Mouse (Mus musculus) midbrain, embryonic 11.5 days (tissue): ENCODE results near the gene Mfsd5. TPM values are rescaled to one million over a fixed set of nuclear protein-coding genes. Genes with fewer than 3 reads are reported as not detected.

Experiments
- ATAC-seq: fragments of 200-750 bp; cut with Nextera tagmentation; 2 replicates; pipeline ENCODE4 v1.8.0; 2017; ENCODE audit warnings: moderate TSS enrichment, moderate library complexity; ENCODE audit not compliant: low FRiP score
- DNase-seq: peaks from one replicate; pipeline ENCODE4 v3.0.0; 2015; ENCODE audit warnings: low spot score; ENCODE audit errors: missing footprints
- H3K27ac ChIP-seq: fragments of 300-500 bp; sonication (generic); 2 replicates; pipeline ENCODE4 v1.5.1; 2014; ENCODE audit warnings: low read depth, low read length
- H3K27me3 ChIP-seq: fragments of 300-500 bp; sonication (generic); 2 replicates; pipeline ENCODE4 v1.6.1; 2014; ENCODE audit warnings: mild to moderate bottlenecking, low read length, moderate library complexity, mixed read lengths; ENCODE audit not compliant: control insufficient read depth, insufficient read depth
- H3K36me3 ChIP-seq: fragments of 300-500 bp; sonication (generic); 2 replicates; pipeline ENCODE4 v1.6.1; 2014; ENCODE audit warnings: mild to moderate bottlenecking, low read length, moderate library complexity, mixed read lengths; ENCODE audit not compliant: control insufficient read depth, insufficient read depth
- H3K4me1 ChIP-seq: fragments of 300-500 bp; sonication (generic); 2 replicates; pipeline ENCODE4 v1.6.1; 2014; ENCODE audit warnings: low read length; ENCODE audit not compliant: control insufficient read depth, insufficient read depth
- H3K4me2 ChIP-seq: fragments of 300-500 bp; sonication (generic); 2 replicates; pipeline ENCODE4 v1.6.1; 2014; ENCODE audit warnings: mild to moderate bottlenecking, moderate library complexity
- H3K4me3 ChIP-seq: fragments of 300-500 bp; sonication (generic); 2 replicates; pipeline ENCODE4 v1.5.1; 2014; ENCODE audit warnings: low read depth, low read length
- H3K9ac ChIP-seq: fragments of 300-500 bp; sonication (generic); 2 replicates; pipeline ENCODE4 v1.6.1; 2014; ENCODE audit warnings: low read length
- H3K9me3 ChIP-seq: fragments of 300-500 bp; sonication (generic); 2 replicates; pipeline ENCODE4 v1.6.1; 2016; ENCODE audit warnings: low read length; ENCODE audit not compliant: control insufficient read depth
- WGBS: fragments of 180-500 bp; shearing (Covaris S2); extraction: QIAGEN DNeasy Blood & Tissue Kit; methylation state at CpG from one replicate; pipeline ENCODE4 v1.1.7; 2014; 5-methylcytosine and 5-hydroxymethylcytosine counted together
- polyA plus RNA-seq: library from polyadenylated mRNA; unstranded; fragments of >200 nt; fragmentation: Nextera tagmentation; extraction: Ambion mirVana; gene quantifications from 2 replicates; pipeline ENCODE4 v1.2.1, GENCODE M21; 2014

Gene Mfsd5
- polyA plus RNA-seq, 1 experiment from 2014 or later = 53.0 TPM

- DNase-seq (peak; percentile 99), ATAC-seq (peak; percentile 100)
- Histone ChIP-seq H3K4me2 (peak within 1 kb of the TSS; percentile 82), H3K27ac (no peak within 1 kb of the TSS), H3K9ac (peak within 1 kb of the TSS; percentile 66), H3K36me3 (peaks cover 17% of the 10 kb centered on the region), H3K27me3 (no peaks in the 10 kb centered on the region), H3K4me1 (peaks cover 4% of the 10 kb centered on the region), H3K9me3 (no peaks in the 10 kb centered on the region), H3K4me3 (peak within 1 kb of the TSS; percentile 71)
- 9% methylated on average over 25 of the region's 25 CpGs for WGBS
Measured at GRCm38 (mm10) chr15:102295633-102296367, 16.5 kb downstream of the Mfsd5 start, which contains the start of gene Espl1. Espl1 (plus strand) TSS chr15:102296266.

GRCm38 (mm10) chr15:102296368-102297006, 17.2 kb downstream of the Mfsd5 start:
- H3K4me2 ChIP-seq = peak overlapping the region; percentile 82
- peaks cover 23% of the 10 kb centered on the region for H3K36me3 ChIP-seq
- DNase-seq = no peak
- no peaks in the 10 kb centered on the region for H3K27me3 ChIP-seq
- peaks cover 4% of the 10 kb centered on the region for H3K4me1 ChIP-seq
- H3K27ac ChIP-seq = no peak overlapping the region
- H3K9ac ChIP-seq = peak overlapping the region; percentile 66
- ATAC-seq = peak; percentile 72
- WGBS = 5% methylated on average over 24 of the region's 24 CpGs
- peak overlapping the region; percentile 71 for H3K4me3 ChIP-seq
- H3K9me3 ChIP-seq = no peaks in the 10 kb centered on the region

- DNase-seq = no peak
- Histone ChIP-seq H3K27ac (no peak overlapping the region), H3K9ac (no peak overlapping the region), H3K27me3 (no peaks in the 10 kb centered on the region), H3K4me2 (no peak overlapping the region), H3K9me3 (no peaks in the 10 kb centered on the region), H3K4me1 (no peaks in the 10 kb centered on the region), H3K36me3 (peaks cover 45% of the 10 kb centered on the region), H3K4me3 (no peak overlapping the region)
- 92% methylated on average over 6 of the region's 6 CpGs for WGBS
- ATAC-seq = no peak
Measured at GRCm38 (mm10) chr15:102302542-102302941, 23.3 kb downstream of the Mfsd5 start.

- no peak overlapping the region for H3K9ac ChIP-seq
- H3K4me2 ChIP-seq = no peak overlapping the region
- no peaks in the 10 kb centered on the region for H3K4me1 ChIP-seq
- H3K36me3 ChIP-seq = peaks cover 31% of the 10 kb centered on the region
- no peak overlapping the region for H3K27ac ChIP-seq
- H3K4me3 ChIP-seq = no peak overlapping the region
- DNase-seq = peak; percentile 35
- 92% methylated on average over 9 of the region's 9 CpGs for WGBS
- H3K27me3 ChIP-seq = no peaks in the 10 kb centered on the region
- no peak for ATAC-seq
- no peaks in the 10 kb centered on the region for H3K9me3 ChIP-seq
Measured at GRCm38 (mm10) chr15:102308717-102309116, 29.5 kb downstream of the Mfsd5 start.

- Histone ChIP-seq H3K9ac (no peak overlapping the region), H3K4me2 (no peak overlapping the region), H3K27ac (no peak overlapping the region), H3K4me1 (no peaks in the 10 kb centered on the region), H3K27me3 (no peaks in the 10 kb centered on the region), H3K9me3 (no peaks in the 10 kb centered on the region), H3K36me3 (peaks cover 28% of the 10 kb centered on the region), H3K4me3 (no peak overlapping the region)
- DNase-seq (peak; percentile 59), ATAC-seq (no peak)
- 91% methylated on average over 10 of the region's 10 CpGs for WGBS
Measured at GRCm38 (mm10) chr15:102310074-102310845, 31.0 kb downstream of the Mfsd5 start.

GRCm38 (mm10) chr15:102311489-102311888, 32.2 kb downstream of the Mfsd5 start:
- no peak overlapping the region for H3K4me2 ChIP-seq
- H3K27ac ChIP-seq = no peak overlapping the region
- peaks cover 24% of the 10 kb centered on the region for H3K36me3 ChIP-seq
- no peaks in the 10 kb centered on the region for H3K27me3 ChIP-seq
- ATAC-seq (no peak), DNase-seq (peak; percentile 75)
- H3K4me3 ChIP-seq = no peak overlapping the region
- no peaks in the 10 kb centered on the region for H3K9me3 ChIP-seq
- H3K9ac ChIP-seq = no peak overlapping the region
- H3K4me1 ChIP-seq = no peaks in the 10 kb centered on the region

- H3K36me3 ChIP-seq = peaks cover 26% of the 10 kb centered on the region
- H3K4me1 ChIP-seq = no peaks in the 10 kb centered on the region
- H3K9ac ChIP-seq = no peak overlapping the region
- no peaks in the 10 kb centered on the region for H3K9me3 ChIP-seq
- ATAC-seq = no peak
- no peaks in the 10 kb centered on the region for H3K27me3 ChIP-seq
- DNase-seq = peak; percentile 49
- H3K27ac ChIP-seq = no peak overlapping the region
- H3K4me2 ChIP-seq = no peak overlapping the region
- WGBS = 96% methylated on average over 8 of the region's 8 CpGs
- no peak overlapping the region for H3K4me3 ChIP-seq
Measured at GRCm38 (mm10) chr15:102315292-102315691, 36.0 kb downstream of the Mfsd5 start.

- H3K9ac ChIP-seq = no peak overlapping the region
- WGBS = 91% methylated on average over 6 of the region's 6 CpGs
- H3K4me2 ChIP-seq = no peak overlapping the region
- ATAC-seq (no peak), DNase-seq (peak; percentile 86)
- H3K27me3 ChIP-seq = no peaks in the 10 kb centered on the region
- H3K4me3 ChIP-seq = no peak overlapping the region
- H3K4me1 ChIP-seq = no peaks in the 10 kb centered on the region
- H3K36me3 ChIP-seq = peaks cover 31% of the 10 kb centered on the region
- H3K9me3 ChIP-seq = no peaks in the 10 kb centered on the region
- H3K27ac ChIP-seq = no peak overlapping the region
Measured at GRCm38 (mm10) chr15:102316263-102316662, 37.0 kb downstream of the Mfsd5 start.
